Mouse (Mus musculus) mouse embryonic stem cell (cell line): ENCODE measurements at regions not wholly inside any gene's neighbourhood (a gene's known extent, or its start where the extent isn't known, plus 50 kb on each side); places are given as distances from the start of the nearest gene placed in this dataset.

ENCODE experiments used
- in situ Hi-C, 2 experiments: fragments of 300-500 bp; cut with MboI; formaldehyde crosslinking; loops; 1 replicate in 1 of 2; 3 replicates in 1 of 2; pipeline ENCODE4 v1.14.3; 2019 to 2020; ENCODE audit warnings: low sequenced_read_pairs in 2 of 2, low pct_unique_long_range_greater_than_20kb in 1 of 2, mixed read lengths in 1 of 2; ENCODE audit not compliant: unreplicated experiment in 1 of 2

- in situ Hi-C loops = no loop called here
Observed at GRCm38 (mm10) chr12:118660384-118661213, 185.5 kb upstream of the Sp8 start.

- in situ Hi-C loops = no loop called here
Observed at GRCm38 (mm10) chr12:118659240-118660120, 186.6 kb upstream of the Sp8 start.

- in situ Hi-C loops = no loop called here
Observed at GRCm38 (mm10) chr12:118650483-118651160, 195.5 kb upstream of the Sp8 start.

- in situ Hi-C loops = no loop called here
Observed at GRCm38 (mm10) chr12:118649323-118649973, 196.7 kb upstream of the Sp8 start.

GRCm38 (mm10) chr12:118648673-118649072 is 197.5 kb upstream of the Sp8 start:
- in situ Hi-C loops = no loop called here

- in situ Hi-C loops = no loop called here
Observed at GRCm38 (mm10) chr12:118647270-118648042, 198.7 kb upstream of the Sp8 start.

GRCm38 (mm10) chr12:118640925-118641324 is 205.2 kb upstream of the Sp8 start:
- in situ Hi-C loops = no loop called here

- in situ Hi-C loops = no loop called here
Observed at GRCm38 (mm10) chr12:118637214-118637613, 208.9 kb upstream of the Sp8 start.

- in situ Hi-C loops = no loop called here
Observed at GRCm38 (mm10) chr12:118635456-118635855, 210.7 kb upstream of the Sp8 start.

- in situ Hi-C loops = no loop called here
Observed at GRCm38 (mm10) chr12:118630373-118630772, 215.8 kb upstream of the Sp8 start.

GRCm38 (mm10) chr12:118621697-118622485 is 224.2 kb upstream of the Sp8 start:
- in situ Hi-C loops = no loop called here

- in situ Hi-C loops = no loop called here
Observed at GRCm38 (mm10) chr12:118620847-118621636, 225.1 kb upstream of the Sp8 start.

- in situ Hi-C loops = no loop called here
Observed at GRCm38 (mm10) chr12:118597015-118597414, 249.1 kb upstream of the Sp8 start.

GRCm38 (mm10) chr12:118594781-118595574 is 251.2 kb upstream of the Sp8 start:
- in situ Hi-C loops = no loop called here

- in situ Hi-C loops = no loop called here
Observed at GRCm38 (mm10) chr12:118583829-118584628, 262.1 kb upstream of the Sp8 start.
